Mouse (Mus musculus) MEL-GATA-1-ER (cell line): ENCODE measurements around the gene Ikzf2.
A peak's percentile ranks its signal among the peaks of the same experiment; 100 is the strongest.

Source experiments
- DNase-seq: peaks from one replicate; pipeline ENCODE4 v3.0.0-alpha.2; 2012; ENCODE audit warnings: low read depth; ENCODE audit errors: extremely low read depth

Gene Ikzf2

DNA sequence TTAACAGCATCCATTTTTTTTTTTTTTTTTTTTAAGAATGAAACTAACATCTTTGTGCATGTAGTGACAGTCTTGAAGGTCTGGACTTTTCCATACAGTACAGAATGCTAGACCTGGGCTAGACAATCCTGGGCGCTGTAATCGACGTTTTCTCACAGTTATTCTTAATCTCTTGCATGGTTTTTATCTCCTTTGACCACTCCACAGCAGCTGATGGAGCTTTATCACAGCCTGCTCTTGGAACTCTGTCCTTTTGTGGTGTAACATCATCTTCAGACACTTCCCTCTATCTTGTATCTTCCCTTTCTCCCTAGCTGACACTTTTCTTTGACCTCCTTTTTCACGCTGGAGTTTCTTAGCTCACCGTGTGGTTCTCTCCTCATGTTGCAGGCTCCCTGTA, 170.9 kb downstream of the Ikzf2 start:
- DNase-seq, result no peak

DNA sequence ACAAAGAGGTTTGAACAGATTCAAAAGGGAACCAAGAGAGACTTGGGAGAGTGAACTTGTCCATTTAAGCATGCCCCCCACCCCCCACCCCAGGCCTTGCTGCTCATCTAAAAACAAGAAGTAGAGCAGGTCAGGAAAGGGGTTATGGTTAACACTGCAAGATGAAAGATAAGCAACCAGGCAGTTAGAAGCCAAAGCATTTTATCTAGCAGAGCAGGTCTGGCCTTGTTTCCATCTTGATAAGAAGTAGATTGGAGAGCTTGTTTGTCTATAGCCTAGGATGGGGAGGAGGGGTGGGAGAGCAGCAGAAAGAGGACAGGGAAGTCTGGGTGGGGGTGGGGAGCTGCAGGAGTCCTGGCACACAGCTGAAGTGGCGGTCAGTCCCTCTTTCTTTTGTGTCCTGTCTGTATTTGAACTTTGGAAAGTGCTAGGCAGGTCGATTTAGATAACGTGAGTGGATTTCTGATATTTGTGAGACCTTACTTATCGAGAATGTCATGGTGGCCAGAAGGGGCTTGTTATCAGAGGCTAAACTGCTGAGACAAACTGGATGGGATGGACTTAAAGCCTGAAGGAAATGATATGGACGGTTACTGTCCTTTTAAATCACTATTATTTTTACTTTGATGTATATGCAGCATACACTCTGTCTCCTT, 173.3 kb downstream of the Ikzf2 start:
- peak; percentile 90 for DNase-seq

GRCm38 (mm10) chr1:69508275-69508674, 178.8 kb downstream of the Ikzf2 start:
- no peak for DNase-seq

- no peak for DNase-seq
Observed at GRCm38 (mm10) chr1:69507513-69507912, 179.5 kb downstream of the Ikzf2 start.

DNA sequence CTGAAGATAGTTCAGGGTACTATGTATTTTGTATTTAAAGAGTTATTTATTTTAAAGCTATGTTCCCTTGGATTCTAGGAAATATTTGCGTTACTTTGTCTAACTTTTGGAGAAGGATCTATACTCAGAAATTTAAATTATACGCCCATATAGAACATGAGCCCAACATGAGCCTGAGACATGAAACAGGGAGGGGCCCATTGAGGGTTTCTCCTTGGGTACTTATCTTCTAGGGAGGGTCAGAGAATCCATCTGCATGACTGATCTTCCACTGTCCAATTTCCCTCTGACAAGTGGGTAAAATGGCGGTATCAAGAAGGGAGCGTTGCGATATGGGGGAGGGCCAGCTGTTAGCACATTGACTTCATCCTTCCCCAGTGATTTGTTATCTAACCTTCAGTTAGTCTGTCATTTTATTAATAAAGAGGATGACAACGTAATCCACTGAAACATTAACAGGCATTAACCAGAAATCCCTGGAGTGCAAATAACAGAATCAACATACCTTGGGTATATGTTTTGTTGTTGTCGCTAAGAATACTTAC, 180.4 kb downstream of the Ikzf2 start:
- DNase-seq, result no peak

- no peak for DNase-seq
Observed at GRCm38 (mm10) chr1:69506011-69506410, 181.0 kb downstream of the Ikzf2 start.

DNA sequence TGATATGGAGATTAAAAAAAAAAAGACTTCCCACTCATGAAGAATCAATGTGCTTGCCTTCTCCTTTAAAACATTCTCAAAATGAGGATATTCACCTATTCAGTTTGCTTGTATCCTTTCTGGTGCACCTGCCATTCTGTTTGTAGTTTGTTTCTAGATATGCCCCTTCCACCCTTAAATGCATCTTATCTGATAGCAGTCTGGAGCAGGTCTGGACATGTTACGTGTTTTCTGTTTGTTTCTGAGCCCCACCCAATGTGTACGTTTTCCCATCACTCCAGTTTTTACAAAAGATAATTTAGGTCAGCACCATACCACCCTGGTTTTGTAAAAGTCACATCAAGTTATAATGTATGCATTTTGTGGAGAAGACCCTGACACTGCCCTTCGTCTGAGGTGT, 186.7 kb downstream of the Ikzf2 start:
- DNase-seq, result no peak

DNA sequence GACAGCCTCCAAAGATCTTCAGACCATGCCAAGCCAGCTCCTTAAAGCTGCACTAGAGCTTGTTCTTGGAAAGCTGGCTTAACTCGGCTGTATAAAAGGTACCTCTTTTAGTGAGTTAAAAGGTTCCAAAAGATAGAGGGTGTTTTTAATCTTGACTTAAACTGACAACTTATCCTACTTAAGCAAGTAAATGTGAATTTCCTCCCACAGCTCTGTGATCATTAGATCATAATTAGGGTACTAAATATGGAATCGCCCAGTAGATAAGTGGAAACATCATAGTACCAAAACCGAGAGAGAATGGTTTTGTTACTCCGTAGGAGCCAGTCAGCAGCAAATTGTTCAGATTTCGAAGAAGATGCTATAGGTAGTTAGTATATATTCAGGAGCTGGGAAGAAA, 187.4 kb downstream of the Ikzf2 start:
- DNase-seq, result no peak

DNA sequence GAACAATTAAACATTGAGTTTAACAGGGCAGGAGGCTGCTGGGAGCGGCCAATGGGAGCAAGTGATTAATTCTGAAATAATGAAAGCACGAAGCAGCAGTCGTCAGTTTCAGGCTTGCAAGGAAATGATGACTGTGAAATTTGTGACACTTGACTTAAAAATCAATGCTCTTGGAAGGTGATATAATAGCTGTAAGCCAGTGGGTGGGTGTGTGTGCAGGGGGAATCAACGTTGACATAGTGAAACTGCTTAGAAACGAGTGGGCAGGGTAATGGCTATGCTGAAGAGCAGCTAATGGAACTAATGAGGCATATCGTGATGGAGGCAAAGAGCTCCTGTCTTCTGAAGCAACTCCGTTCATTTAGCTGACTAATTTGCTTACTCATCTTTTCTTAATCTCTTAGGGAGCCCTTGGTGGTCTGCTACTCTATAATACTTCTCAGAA, 188.2 kb downstream of the Ikzf2 start:
- no peak for DNase-seq

- DNase-seq, result peak; percentile 99
Observed at GRCm38 (mm10) chr1:69496055-69496454, 191.0 kb downstream of the Ikzf2 start.

GRCm38 (mm10) chr1:69493309-69494047, 193.6 kb downstream of the Ikzf2 start:
- no peak for DNase-seq

- no peak for DNase-seq
Observed at GRCm38 (mm10) chr1:69492013-69492412, 195.0 kb downstream of the Ikzf2 start.

GRCm38 (mm10) chr1:69489026-69489425, 198.0 kb downstream of the Ikzf2 start:
- DNase-seq, result no peak

GRCm38 (mm10) chr1:69488625-69489024, 198.4 kb downstream of the Ikzf2 start:
- no peak for DNase-seq
